ENCODE assay signal across 28 mouse cellular contexts in genomic region chr9:75679629-75680028, GRCm38 (mm10). TPM values are rescaled to one million over a fixed set of nuclear protein-coding genes. Genes with fewer than 3 reads are reported as not detected.
A peak's percentile ranks its signal among the peaks of the same experiment; 100 is the strongest.
DNase-seq lines count a peak whose midpoint lies in the region; TF ChIP-seq lines count a peak whose summit lies in the region.
"Had no signal": no experiment of that assay in that cellular context is flagged by ENCODE, and none has a peak within 500 bp of the region (broad histone marks: within the 10 kb centered on the region; RNA-seq: fewer than 3 reads in every experiment).

No protein-coding gene starts in this region.

- TF ChIP-seq CTCF in gastrocnemius, adult 2 months (IDR thresholded peaks at IDR 0.05), result no peak
- TF ChIP-seq CTCF in CH12.LX (conservative IDR thresholded peaks at IDR 0.05 in 1 of 2, IDR thresholded peaks at IDR 0.05 in 1 of 2; ENCODE audit: low read depth in 2 of 2, low read length in 2 of 2), result no peak

- DNase-seq in gastrocnemius, adult 2 months, result no peak
- no peak for DNase-seq in gastrocnemius, postnatal 10 days
- peak; percentile 29 for DNase-seq in CH12.LX (ENCODE audit: extremely low read depth)
- DNase-seq in lung, postnatal 25 days (ENCODE audit: low spot score), result no peak
- no peak for DNase-seq in urinary bladder, postnatal 10 days (ENCODE audit: low spot score)
- DNase-seq: adrenal gland, adult 8-10 months; adrenal gland, postnatal 25 days; cerebellum, adult 11 months; cerebellum, adult 2 months; cerebellum, adult 9-11 months; cerebellum, postnatal 25 days; embryo, embryonic 11 days; gastrocnemius, postnatal 25 days; heart, adult 18-20 months; heart, postnatal 10 days; heart, postnatal 36 days had no signal

- peaks cover 0 to 19% of the 10 kb centered on the region in 2 experiments; a peak in 2 of 4 replicates for H3K4me1 ChIP-seq in CH12.LX (ENCODE audit: control insufficient read depth in 1 of 2, insufficient read depth in 2 of 2)
- peaks cover 3% of the 10 kb centered on the region; the same call in 1 of the 2 replicates for H3K4me1 ChIP-seq in brown adipose tissue, adult 24 weeks (ENCODE audit: control insufficient read depth, insufficient read depth, insufficient read length, low read length)

- H3K4me2 ChIP-seq in CH12.LX (ENCODE audit: insufficient read depth, low read depth, poor library complexity, severe bottlenecking), result no peak overlapping the region
- H3K4me2 ChIP-seq: embryonic facial prominence, embryonic 13.5 days; forebrain, embryonic 13.5 days; heart, embryonic 12.5 days; heart, embryonic 15.5 days; hindbrain, embryonic 13.5 days had no signal

- H3K9ac ChIP-seq in CH12.LX (ENCODE audit: insufficient read depth, low read depth), result no peak overlapping the region
- H3K9ac ChIP-seq: embryonic facial prominence, embryonic 13.5 days; forebrain, embryonic 13.5 days; heart, embryonic 12.5 days; heart, embryonic 15.5 days; hindbrain, embryonic 13.5 days had no signal

- TF ChIP-seq POLR2A in CH12.LX (IDR thresholded peaks at IDR 0.05; ENCODE audit: low read depth, low read length), result no peak

- peaks cover 4% of the 10 kb centered on the region for H3K9me3 ChIP-seq in CH12.LX (replicated peaks; ENCODE audit: low read length)
- H3K9me3 ChIP-seq: embryonic facial prominence, embryonic 10.5 days; embryonic facial prominence, embryonic 13.5 days; forebrain, embryonic 13.5 days; G1E; heart, embryonic 12.5 days; heart, embryonic 15.5 days; hindbrain, embryonic 10.5 days; hindbrain, embryonic 13.5 days had no signal

- intact Hi-C loops in gastrocnemius, adult 2 months (cut with DNase I), result no loop called here

- peak overlapping the region; percentile 76 for H3K27ac ChIP-seq in gastrocnemius, adult 2 months
- H3K27ac ChIP-seq in CH12.LX (ENCODE audit: insufficient read depth, low read depth), result no peak overlapping the region
- 0 out of 2 replicates have a peak overlapping the region, but pooled peaks have one; percentile 37 for H3K27ac ChIP-seq in brown adipose tissue, adult 24 weeks (replicated peaks; ENCODE audit: low read depth, low read length)
- H3K27ac ChIP-seq: embryonic facial prominence, embryonic 10.5 days; embryonic facial prominence, embryonic 13.5 days; forebrain, embryonic 13.5 days; heart, embryonic 15.5 days; hindbrain, embryonic 10.5 days; hindbrain, embryonic 13.5 days had no signal

- no peaks in the 10 kb centered on the region for H3K79me2 ChIP-seq in CH12.LX (replicated peaks; ENCODE audit: control insufficient read depth, extremely low read depth, insufficient read depth, poor library complexity, severe bottlenecking)

- no peak overlapping the region for H3K4me3 ChIP-seq in gastrocnemius, adult 2 months
- H3K4me3 ChIP-seq in CH12.LX (replicated peaks in 1 of 3; ENCODE audit: low read depth in 2 of 3, low read length in 2 of 3, poor library complexity in 1 of 3), result no peak overlapping the region
- H3K4me3 ChIP-seq in brown adipose tissue, adult 24 weeks (ENCODE audit: insufficient read depth, low read depth, low read length), result no peak overlapping the region
- H3K4me3 ChIP-seq: embryonic facial prominence, embryonic 10.5 days; embryonic facial prominence, embryonic 13.5 days; erythroblast, embryonic 14.5 days; forebrain, embryonic 13.5 days; heart, embryonic 12.5 days; heart, embryonic 15.5 days; hindbrain, embryonic 10.5 days; hindbrain, embryonic 13.5 days had no signal

- no peak for TF ChIP-seq RAD21 in CH12.LX (IDR thresholded peaks at IDR 0.05; ENCODE audit: low read depth, low read length)

- dilution Hi-C loops in CH12.LX (cut with MboI; ENCODE audit: extremely low pct_ligation_motif_present, extremely low pct_unique_long_range_greater_than_20kb, low sequenced_read_pairs), result no loop called here

- TF ChIP-seq EP300 in CH12.LX (IDR thresholded peaks at IDR 0.05; ENCODE audit: low read length), result no peak

- H3K36me3 ChIP-seq in CH12.LX (replicated peaks in 1 of 2; ENCODE audit: control insufficient read depth in 1 of 2, insufficient read depth in 1 of 2, low read length in 1 of 2), result no peaks in the 10 kb centered on the region
- H3K36me3 ChIP-seq: embryonic facial prominence, embryonic 10.5 days; embryonic facial prominence, embryonic 13.5 days; G1E; heart, embryonic 12.5 days; heart, embryonic 15.5 days had no signal

- in situ Hi-C loops in CH12.LX (cut with MboI; ENCODE audit: low pct_ligation_motif_present, low pct_unique_long_range_greater_than_20kb, low sequenced_read_pairs), result no loop called here

- H3K27me3 ChIP-seq in CH12.LX (replicated peaks), result no peaks in the 10 kb centered on the region
- H3K27me3 ChIP-seq: forebrain, embryonic 13.5 days; heart, embryonic 12.5 days; hindbrain, embryonic 13.5 days had no signal

TF ChIP-seq in CH12.LX, 34 proteins besides CTCF, POLR2A, EP300 and RAD21:
- no peak for TF ChIP-seq ZMIZ1 (IDR thresholded peaks at IDR 0.05; ENCODE audit: low read depth, low read length)
- TF ChIP-seq MXI1 (IDR thresholded peaks at IDR 0.05; ENCODE audit: low read depth, low read length), result no peak
- no peak for TF ChIP-seq CHD1 (IDR thresholded peaks at IDR 0.05; ENCODE audit: low read depth, low read length)
- TF ChIP-seq ETS1 (conservative IDR thresholded peaks at IDR 0.05; ENCODE audit: low read depth, low read length), result no peak
- no peak for TF ChIP-seq UBTF (IDR thresholded peaks at IDR 0.05; ENCODE audit: low read depth, low read length)
- no peak for TF ChIP-seq USF2 (conservative IDR thresholded peaks at IDR 0.05; ENCODE audit: low read depth, low read length)
- no peak for TF ChIP-seq BHLHE40 (IDR thresholded peaks at IDR 0.05; ENCODE audit: low read depth, low read length)
- TF ChIP-seq RCOR1 (conservative IDR thresholded peaks at IDR 0.05; ENCODE audit: low read depth, low read length), result no peak
- no peak for TF ChIP-seq E2F4 (IDR thresholded peaks at IDR 0.05; ENCODE audit: insufficient replicate concordance, low read depth, low read length)
- TF ChIP-seq CHD2 (IDR thresholded peaks at IDR 0.05; ENCODE audit: low read length), result no peak
- TF ChIP-seq TCF12 (IDR thresholded peaks at IDR 0.05; ENCODE audit: low read depth, low read length), result no peak
- TF ChIP-seq GABPA (IDR thresholded peaks at IDR 0.05; ENCODE audit: insufficient replicate concordance, low read depth, low read length), result no peak

RNA-seq across cellular contexts. Expression of gene Scg3, which starts 4.2 kb away (rescaled TPM):
- 1 to 10 TPM; 1.1 to 1.7 TPM for total RNA-seq in gastrocnemius, adult 2 months (2021)
- total RNA-seq in gastrocnemius, postnatal 10 days (2021), result 1 to 10 TPM; 2.6 to 2.7 TPM
- total RNA-seq in CH12.LX (2012; rRNA removed) (not detected in 2 replicates), CH12.LX (2014; rRNA removed) (not detected in 2 replicates)
- polyA plus RNA-seq in CH12.LX (2012; ENCODE audit: insufficient read length, low read depth), result not detected in 2 replicates
- 1.4 TPM in 1 of 2 replicates, not detected in the other for polyA plus RNA-seq in brown adipose tissue, adult 24 weeks (2012; ENCODE audit: insufficient read depth, insufficient read length, missing spikeins)
- total RNA-seq: common myeloid progenitor, adult 5-6 weeks had no signal
- polyA plus RNA-seq: activated CD4-positive, CD25-positive, alpha-beta regulatory T cell, adult 4 months; erythroblast, embryonic 14.5 days; G1E had no signal

RNA-seq across cellular contexts. Expression of gene Lysmd2, which starts 54.1 kb away (rescaled TPM):
- 1 to 10 TPM; 4.0 to 4.7 TPM for total RNA-seq in gastrocnemius, adult 2 months (2021)
- 10 to 100 TPM in 1 of 2 experiments, 1 to 10 TPM in 1; 9.9 to 10.7 TPM for total RNA-seq in gastrocnemius, postnatal 10 days (2021)
- total RNA-seq in CH12.LX (2012; rRNA removed) (16.2 and 18.6 TPM in 2 replicates), CH12.LX (2014; rRNA removed) (14.2 and 18.1 TPM in 2 replicates)
- 10.4 and 11.7 TPM in 2 replicates for polyA plus RNA-seq in CH12.LX (2012; ENCODE audit: insufficient read length, low read depth)
- polyA plus RNA-seq in brown adipose tissue, adult 24 weeks (2012; ENCODE audit: insufficient read depth, insufficient read length, missing spikeins), result 8.8 and 9.6 TPM in 2 replicates
- polyA plus RNA-seq: erythroblast, embryonic 14.5 days; G1E had no signal
